Mouse (Mus musculus): ENCODE results near the gene Mrps6.

DNA sequence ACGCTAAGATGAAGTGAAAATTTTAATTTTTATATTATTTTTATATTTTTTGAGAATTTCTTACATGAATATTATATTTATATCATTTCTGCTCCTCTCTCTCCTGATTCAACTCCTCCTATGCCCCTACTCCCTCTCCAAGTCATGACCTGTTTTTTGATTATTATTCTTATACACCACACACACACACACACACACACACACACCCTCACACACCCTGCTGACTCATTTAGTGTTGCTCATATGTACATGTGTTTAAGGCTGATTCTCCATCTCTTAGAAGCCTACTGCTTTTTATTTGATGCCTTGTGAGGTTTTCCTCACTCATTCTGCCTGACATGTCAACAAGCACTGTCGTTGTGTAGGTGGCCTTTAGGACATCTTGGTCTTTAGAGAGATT is 48.5 kb upstream of the Mrps6 start:
- TF ChIP-seq CTCF (IDR thresholded peaks at IDR 0.05; ENCODE audit: low read depth, low read length) (no peak), POLR2A (IDR thresholded peaks at IDR 0.05; ENCODE audit: insufficient read depth, low read length) (no peak), EP300 (IDR thresholded peaks at IDR 0.05; ENCODE audit: insufficient read depth, low read depth, low read length) (no peak)
